Mouse (Mus musculus): ENCODE measurements around the gene Gm4737. TPM values are rescaled to one million over a fixed set of nuclear protein-coding genes. Genes with fewer than 3 reads are reported as not detected.
"Not testable (repeated sequence)": the region's sequence is repeated elsewhere in the genome, so short reads cannot be mapped to it uniquely, and the experiment has no call there.

Gene Gm4737
- 2.7 and 5.0 TPM in 2 replicates for polyA plus RNA-seq (2015; fragmentation: Nextera tagmentation; extraction: Ambion mirVana)

DNA sequence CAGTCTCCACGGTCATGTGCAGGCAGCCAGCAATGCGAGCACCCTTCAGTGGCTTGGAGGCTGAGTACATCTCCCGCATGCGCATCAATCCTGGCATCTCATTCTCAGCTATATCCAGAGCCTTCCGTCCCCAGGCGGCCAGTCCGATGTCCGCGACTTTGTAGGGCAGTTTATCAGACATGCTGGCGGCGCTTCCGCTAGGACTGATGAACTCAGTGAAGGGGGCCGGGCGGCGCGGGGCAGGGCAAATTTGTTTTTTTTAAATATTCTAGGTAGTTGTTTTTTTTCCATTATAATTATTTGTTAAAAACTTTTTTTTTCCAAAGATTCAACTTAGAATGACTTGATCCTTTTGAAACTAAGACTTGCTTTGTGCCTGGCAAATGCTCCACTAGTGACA, at the start of gene Gm4737:
Gene Gm4737 (minus strand): TSS at position 246 of the 400 bp plus-strand sequence.
- ATAC-seq (ENCODE audit: insufficient number of reproducible peaks, low FRiP score, low TSS enrichment, low read depth), result not testable (repeated sequence)
- 93% methylated on average over 10 of the region's 16 CpGs for WGBS

GRCm38 (mm10) chr16:46195792-46196191, 40.9 kb upstream of the Gm4737 start:
- H3K4me1 ChIP-seq, result no peaks in the 10 kb centered on the region
- WGBS, result 88% methylated on average over 5 of the region's 5 CpGs
- no peak overlapping the region for H3K4me3 ChIP-seq (replicated peaks)
- no peaks in the 10 kb centered on the region for H3K36me3 ChIP-seq
- no peak for ATAC-seq (ENCODE audit: insufficient number of reproducible peaks, low FRiP score, low TSS enrichment, low read depth)
- H3K9me3 ChIP-seq (replicated peaks), result no peaks in the 10 kb centered on the region
- H3K4me2 ChIP-seq (replicated peaks), result no peak overlapping the region
- no peak overlapping the region for H3K27ac ChIP-seq (replicated peaks)
- no peak overlapping the region for H3K9ac ChIP-seq
- H3K27me3 ChIP-seq, result no peaks in the 10 kb centered on the region

More for the DNA sequence above, at the start of gene Gm4737:
- H3K4me2 ChIP-seq (replicated peaks); H3K9ac ChIP-seq; H3K9me3 ChIP-seq (replicated peaks); H3K4me1 ChIP-seq; H3K27me3 ChIP-seq; H3K36me3 ChIP-seq; H3K4me3 ChIP-seq (replicated peaks); H3K27ac ChIP-seq (replicated peaks): not testable (repeated sequence)

DNA sequence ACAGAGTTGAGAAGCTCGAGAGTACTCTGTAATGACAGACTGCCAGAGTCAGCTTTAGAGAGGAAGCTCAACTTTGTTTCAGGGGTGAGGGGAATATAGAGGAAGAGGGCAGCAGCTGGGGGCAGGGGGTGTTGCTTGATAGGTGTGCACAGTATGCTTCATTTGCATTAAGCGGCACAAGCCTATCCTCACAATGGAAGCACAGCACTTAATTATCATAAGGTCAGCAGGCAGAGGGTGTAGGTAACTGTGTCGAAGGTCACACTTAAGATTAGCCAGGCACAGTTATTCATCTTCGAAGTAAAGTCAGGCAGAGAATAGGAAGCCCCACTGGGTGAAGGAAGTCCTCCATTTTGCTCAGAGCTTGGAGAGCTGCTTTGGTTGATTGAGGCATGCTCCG, 28.2 kb upstream of the Gm4737 start:
- H3K27ac ChIP-seq (replicated peaks), result no peak overlapping the region
- no peak overlapping the region for H3K9ac ChIP-seq
- no peak overlapping the region for H3K4me3 ChIP-seq (replicated peaks)
- no peaks in the 10 kb centered on the region for H3K27me3 ChIP-seq
- no peaks in the 10 kb centered on the region for H3K4me1 ChIP-seq
- H3K9me3 ChIP-seq (replicated peaks), result no peaks in the 10 kb centered on the region
- H3K36me3 ChIP-seq, result no peaks in the 10 kb centered on the region
- ATAC-seq (ENCODE audit: insufficient number of reproducible peaks, low FRiP score, low TSS enrichment, low read depth), result no peak
- no peak overlapping the region for H3K4me2 ChIP-seq (replicated peaks)
- WGBS, result 90% methylated on average over 5 of the region's 5 CpGs

GRCm38 (mm10) chr16:46178121-46178801, 23.4 kb upstream of the Gm4737 start:
- ATAC-seq (ENCODE audit: insufficient number of reproducible peaks, low FRiP score, low TSS enrichment, low read depth), result no peak
- Histone ChIP-seq H3K9me3 (replicated peaks) (no peaks in the 10 kb centered on the region), H3K4me3 (replicated peaks) (no peak overlapping the region), H3K4me1 (no peaks in the 10 kb centered on the region), H3K27me3 (no peaks in the 10 kb centered on the region), H3K4me2 (replicated peaks) (no peak overlapping the region), H3K27ac (replicated peaks) (no peak overlapping the region), H3K9ac (no peak overlapping the region), H3K36me3 (no peaks in the 10 kb centered on the region)
- WGBS, result 65% methylated on average over 4 of the region's 4 CpGs

DNA sequence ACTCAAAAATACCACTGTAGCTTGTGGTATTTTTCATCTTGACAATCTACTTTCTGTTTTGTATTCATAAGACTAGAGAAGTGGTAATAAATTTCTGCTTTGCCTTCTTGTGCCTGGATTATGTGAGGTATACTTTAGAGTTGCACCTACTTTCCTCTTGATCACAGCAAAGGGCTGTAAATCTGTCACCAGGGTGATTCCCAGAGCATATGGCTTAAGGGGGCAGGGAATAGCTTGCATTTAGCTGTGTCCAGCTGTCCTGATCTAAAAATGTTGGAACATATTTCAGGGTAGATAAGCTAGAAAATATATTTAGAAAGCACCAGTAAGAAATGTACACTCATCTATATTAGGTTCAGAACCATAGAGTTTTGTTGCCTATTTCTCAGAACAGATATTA, 18.2 kb upstream of the Gm4737 start:
- no peak for ATAC-seq (ENCODE audit: insufficient number of reproducible peaks, low FRiP score, low TSS enrichment, low read depth)
- H3K36me3 ChIP-seq, result no peaks in the 10 kb centered on the region
- H3K27ac ChIP-seq (replicated peaks), result no peak overlapping the region
- no peak overlapping the region for H3K4me2 ChIP-seq (replicated peaks)
- H3K9me3 ChIP-seq (replicated peaks), result no peaks in the 10 kb centered on the region; the same call in 1 of the 2 replicates
- H3K4me1 ChIP-seq, result no peaks in the 10 kb centered on the region
- no peak overlapping the region for H3K9ac ChIP-seq
- H3K4me3 ChIP-seq (replicated peaks), result no peak overlapping the region
- no peaks in the 10 kb centered on the region for H3K27me3 ChIP-seq

GRCm38 (mm10) chr16:46166971-46167370, 12.1 kb upstream of the Gm4737 start:
- Histone ChIP-seq H3K4me3 (replicated peaks) (no peak overlapping the region), H3K27me3 (no peaks in the 10 kb centered on the region), H3K36me3 (no peaks in the 10 kb centered on the region), H3K4me2 (replicated peaks) (no peak overlapping the region), H3K27ac (replicated peaks) (no peak overlapping the region), H3K9me3 (replicated peaks) (no peaks in the 10 kb centered on the region; the same call in 1 of the 2 replicates), H3K9ac (no peak overlapping the region), H3K4me1 (no peaks in the 10 kb centered on the region)
- ATAC-seq (ENCODE audit: insufficient number of reproducible peaks, low FRiP score, low TSS enrichment, low read depth), result no peak
- 68% methylated on average over 3 of the region's 3 CpGs for WGBS

DNA sequence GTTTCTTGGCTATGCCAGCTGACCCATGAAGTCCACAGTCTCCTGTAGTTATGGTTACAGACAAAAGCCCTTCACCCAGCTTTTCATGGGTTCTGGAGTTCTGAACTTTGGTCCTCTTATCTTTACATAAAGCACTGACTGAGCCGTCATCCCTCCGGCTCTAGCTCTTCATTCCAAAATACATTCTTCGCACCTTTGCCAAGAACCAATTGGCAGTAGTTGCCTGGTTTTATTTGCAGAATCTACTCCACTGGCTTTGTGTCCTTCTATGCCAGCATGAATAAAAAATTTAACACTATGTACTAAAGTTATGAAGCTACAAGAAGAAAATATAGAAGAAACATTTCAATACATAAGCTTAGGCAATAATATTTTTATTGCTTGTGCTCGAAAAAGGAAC, 10.4 kb upstream of the Gm4737 start:
- no peak overlapping the region for H3K4me2 ChIP-seq (replicated peaks)
- no peaks in the 10 kb centered on the region for H3K9me3 ChIP-seq (replicated peaks)
- 80% methylated on average over 4 of the region's 4 CpGs for WGBS
- no peaks in the 10 kb centered on the region for H3K27me3 ChIP-seq
- no peaks in the 10 kb centered on the region for H3K36me3 ChIP-seq
- no peaks in the 10 kb centered on the region for H3K4me1 ChIP-seq
- H3K4me3 ChIP-seq (replicated peaks), result no peak overlapping the region
- H3K27ac ChIP-seq (replicated peaks), result no peak overlapping the region
- ATAC-seq (ENCODE audit: insufficient number of reproducible peaks, low FRiP score, low TSS enrichment, low read depth), result no peak
- H3K9ac ChIP-seq, result no peak overlapping the region

GRCm38 (mm10) chr16:46151141-46151540, 3.7 kb downstream of the Gm4737 start:
- Histone ChIP-seq H3K4me1 (no peaks in the 10 kb centered on the region), H3K36me3 (no peaks in the 10 kb centered on the region), H3K9ac (no peak overlapping the region), H3K9me3 (replicated peaks) (no peaks in the 10 kb centered on the region), H3K27me3 (no peaks in the 10 kb centered on the region), H3K27ac (replicated peaks) (no peak overlapping the region), H3K4me3 (replicated peaks) (no peak overlapping the region), H3K4me2 (replicated peaks) (no peak overlapping the region)
- ATAC-seq (ENCODE audit: insufficient number of reproducible peaks, low FRiP score, low TSS enrichment, low read depth), result no peak

DNA sequence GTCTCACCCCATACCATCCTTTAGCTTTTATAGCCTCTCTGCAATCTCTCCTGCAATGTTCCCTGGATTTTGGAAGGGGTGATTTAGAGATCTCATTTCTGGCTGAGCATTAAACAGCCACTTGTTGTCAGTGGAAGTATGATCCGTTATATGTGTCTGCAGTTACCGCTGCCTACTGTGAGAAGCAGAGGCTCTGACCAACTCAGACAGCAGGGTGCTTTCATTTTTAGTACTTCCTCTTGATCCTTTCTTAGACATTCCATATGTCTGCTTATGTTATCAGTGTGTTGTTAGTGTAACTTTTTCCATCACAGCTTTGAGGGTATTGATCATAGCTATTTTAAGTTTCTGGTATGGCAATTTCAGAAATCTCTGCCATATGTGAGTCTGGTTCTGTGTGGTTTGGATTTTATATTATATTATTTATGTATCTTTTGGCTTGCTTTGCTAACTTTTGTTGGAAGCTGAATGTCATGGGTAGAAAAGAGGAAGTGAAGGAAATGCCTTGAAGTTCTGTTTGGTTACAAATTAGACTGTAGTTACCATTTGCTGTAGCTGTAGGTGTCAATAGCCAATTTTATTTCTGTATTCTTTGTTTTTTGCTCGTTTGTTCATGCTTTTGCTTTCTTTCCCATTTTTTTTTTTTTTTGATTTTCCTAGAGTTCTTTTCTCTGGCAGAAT, 6.1 kb downstream of the Gm4737 start:
- WGBS, result 64% methylated on average over 3 of the region's 3 CpGs
- Histone ChIP-seq H3K27ac (replicated peaks) (no peak overlapping the region), H3K4me3 (replicated peaks) (no peak overlapping the region), H3K4me1 (no peaks in the 10 kb centered on the region), H3K9me3 (replicated peaks) (no peaks in the 10 kb centered on the region), H3K9ac (no peak overlapping the region), H3K27me3 (no peaks in the 10 kb centered on the region), H3K36me3 (no peaks in the 10 kb centered on the region), H3K4me2 (replicated peaks) (no peak overlapping the region)
- ATAC-seq (ENCODE audit: insufficient number of reproducible peaks, low FRiP score, low TSS enrichment, low read depth), result no peak

DNA sequence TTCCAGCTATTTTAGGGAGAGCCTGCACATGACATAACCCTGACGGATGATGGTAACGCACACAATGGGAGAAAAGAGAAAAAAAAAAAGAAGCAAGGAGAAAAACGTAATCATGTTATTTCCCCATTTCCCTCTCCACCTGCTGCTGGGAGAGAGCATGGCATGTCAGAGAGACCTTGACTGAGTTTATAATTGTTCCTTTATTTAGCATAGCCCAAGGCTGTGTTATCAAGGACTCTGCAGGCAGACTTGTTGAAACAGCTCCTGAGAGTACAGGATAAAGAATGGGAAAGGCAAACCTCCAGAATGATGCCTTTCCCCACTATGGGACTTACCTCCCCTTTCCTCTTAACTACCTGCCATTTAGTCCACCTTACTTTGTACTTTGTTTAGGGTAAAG, 7.9 kb downstream of the Gm4737 start:
- H3K27me3 ChIP-seq, result no peaks in the 10 kb centered on the region
- no peaks in the 10 kb centered on the region for H3K36me3 ChIP-seq
- no peak overlapping the region for H3K27ac ChIP-seq (replicated peaks)
- ATAC-seq (ENCODE audit: insufficient number of reproducible peaks, low FRiP score, low TSS enrichment, low read depth), result no peak
- no peak overlapping the region for H3K4me3 ChIP-seq (replicated peaks)
- H3K4me2 ChIP-seq (replicated peaks), result no peak overlapping the region
- H3K9me3 ChIP-seq (replicated peaks), result no peaks in the 10 kb centered on the region
- no peaks in the 10 kb centered on the region for H3K4me1 ChIP-seq
- WGBS, result 55% methylated on average over 3 of the region's 3 CpGs
- no peak overlapping the region for H3K9ac ChIP-seq

DNA sequence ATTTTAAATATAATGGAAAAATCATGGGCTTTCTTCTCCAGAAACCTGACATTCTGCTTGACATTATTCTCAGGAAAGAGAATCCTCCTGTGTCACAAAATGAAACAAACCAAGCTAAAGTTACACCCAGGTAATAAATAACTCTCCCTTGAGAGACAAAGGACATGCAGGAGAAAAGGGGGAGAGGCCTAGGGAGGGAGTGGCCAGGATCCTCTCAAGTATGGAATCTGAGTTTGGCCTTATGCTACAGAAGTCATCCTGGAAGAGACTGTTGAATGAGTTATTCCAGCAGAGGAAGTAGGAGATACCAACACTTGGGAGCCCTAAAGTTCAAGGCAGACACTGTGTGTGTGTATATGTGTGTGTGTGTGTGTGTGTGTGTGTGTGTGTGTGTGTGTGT, 32.6 kb downstream of the Gm4737 start:
- Histone ChIP-seq H3K4me3 (replicated peaks) (no peak overlapping the region), H3K4me1 (no peaks in the 10 kb centered on the region), H3K9ac (no peak overlapping the region), H3K4me2 (replicated peaks) (no peak overlapping the region), H3K27me3 (no peaks in the 10 kb centered on the region), H3K36me3 (no peaks in the 10 kb centered on the region), H3K9me3 (replicated peaks) (no peaks in the 10 kb centered on the region), H3K27ac (replicated peaks) (no peak overlapping the region)
- no peak for ATAC-seq (ENCODE audit: insufficient number of reproducible peaks, low FRiP score, low TSS enrichment, low read depth)

- Histone ChIP-seq H3K9me3 (replicated peaks) (no peaks in the 10 kb centered on the region), H3K4me3 (replicated peaks) (no peak overlapping the region), H3K27ac (replicated peaks) (no peak overlapping the region), H3K27me3 (no peaks in the 10 kb centered on the region), H3K4me1 (no peaks in the 10 kb centered on the region), H3K4me2 (replicated peaks) (no peak overlapping the region), H3K9ac (no peak overlapping the region), H3K36me3 (no peaks in the 10 kb centered on the region)
- WGBS, result 52% methylated on average over 2 of the region's 2 CpGs
- no peak for ATAC-seq (ENCODE audit: insufficient number of reproducible peaks, low FRiP score, low TSS enrichment, low read depth)
Measured at GRCm38 (mm10) chr16:46121420-46121819, 33.5 kb downstream of the Gm4737 start.
